ENCODE assay signal across 7 mouse cellular contexts in genomic region chr6:100336591-100337148, GRCm38 (mm10). TPM values are rescaled to one million over a fixed set of nuclear protein-coding genes. Genes with fewer than 3 reads are reported as not detected.
DNase-seq lines count a peak whose midpoint lies in the region; ATAC-seq and TF ChIP-seq lines count a peak whose summit lies in the region.

No protein-coding gene starts in this region.

- DNase-seq in MN1 (ENCODE audit: low spot score) = peak; percentile 56
- peak; percentile 60 for DNase-seq in adrenal gland, postnatal 14 days
- DNase-seq in heart, adult 9 months (ENCODE audit: low spot score in 2 of 2) = peak; percentile 15 to 44
- DNase-seq in kidney, postnatal 0 days (ENCODE audit: low spot score) = no peak
- DNase-seq in skeletal muscle tissue, adult 2 months (ENCODE audit: low read depth, low spot score) = peak; percentile 13
- DNase-seq in urinary bladder, postnatal 4 days (ENCODE audit: low spot score in 2 of 2) = no peak
- no peak for DNase-seq in spleen, adult 18-20 months

- no peaks in the 10 kb centered on the region for H3K9me3 ChIP-seq in kidney, postnatal 0 days (replicated peaks; ENCODE audit: low read length)

- H3K4me1 ChIP-seq in kidney, postnatal 0 days (replicated peaks; ENCODE audit: insufficient read depth, low read length) = peaks cover 5% of the 10 kb centered on the region; the same call in 1 of the 2 replicates

- H3K9ac ChIP-seq in kidney, postnatal 0 days (ENCODE audit: low read depth, low read length) = no peak overlapping the region

- no peak overlapping the region for H3K27ac ChIP-seq in kidney, postnatal 0 days

- no peak; the same call in 1 of the 2 replicates for ATAC-seq in kidney, postnatal 0 days (replicated peaks; ENCODE audit: low FRiP score, low read depth)

- no peaks in the 10 kb centered on the region for H3K36me3 ChIP-seq in kidney, postnatal 0 days (ENCODE audit: insufficient read depth, low read length)

- no peaks in the 10 kb centered on the region for H3K27me3 ChIP-seq in kidney, postnatal 0 days (ENCODE audit: insufficient read depth, low read length)

- H3K4me3 ChIP-seq in kidney, postnatal 0 days (replicated peaks; ENCODE audit: low read depth, low read length) = no peak overlapping the region

- WGBS in kidney, postnatal 0 days = 27% methylated on average over 14 of the region's 14 CpGs

- TF ChIP-seq CTCF in kidney, postnatal 0 days (IDR thresholded peaks at IDR 0.05; ENCODE audit: low read depth) = no peak

- H3K4me2 ChIP-seq in kidney, postnatal 0 days (ENCODE audit: low read length) = 0 out of 2 replicates have a peak overlapping the region, but pooled peaks have one; percentile 5

RNA-seq across cellular contexts. Expression of gene Rybp, which starts 49.4 kb away (rescaled TPM):
- 26.6 and 36.5 TPM in 2 replicates for total RNA-seq in adrenal gland, postnatal 14 days (2021)
- 14.4 and 18.8 TPM in 2 replicates for polyA plus RNA-seq in kidney, postnatal 0 days (2015; fragmentation: Nextera tagmentation; extraction: Ambion mirVana)

Comparison
In these comparisons a context has a peak if more than half of its experiments do, and no peak if none do; other contexts are left out.
1. DNase-seq: peak in MN1 (single experiment), adrenal gland, postnatal 14 days (single experiment), heart, adult 9 months (2 of 2) and skeletal muscle tissue, adult 2 months (single experiment); none in kidney, postnatal 0 days (single experiment), urinary bladder, postnatal 4 days (0 of 2) and spleen, adult 18-20 months (0 of 2).